Mouse (Mus musculus) limb, embryonic 13.5 days (tissue): ENCODE measurements around the gene Gm5426. TPM values are rescaled to one million over a fixed set of nuclear protein-coding genes. Genes with fewer than 3 reads are reported as not detected.
"Not testable (repeated sequence)": the region's sequence is repeated elsewhere in the genome, so short reads cannot be mapped to it uniquely, and the experiment has no call there.

ENCODE experiments used
- ATAC-seq: fragments of 200-750 bp; cut with Nextera tagmentation; 2 replicates; pipeline ENCODE4 v1.8.0; 2017; ENCODE audit warnings: low read depth, moderate number of reproducible peaks, moderate TSS enrichment; ENCODE audit not compliant: low FRiP score
- H3K27ac ChIP-seq: fragments of 300-500 bp; sonication (generic); 2 replicates; pipeline ENCODE4 v1.5.1; 2015; ENCODE audit warnings: inconsistent platforms, mild to moderate bottlenecking, moderate library complexity
- H3K27me3 ChIP-seq: fragments of 300-500 bp; sonication (generic); 2 replicates; pipeline ENCODE4 v1.6.1; 2015; ENCODE audit warnings: mild to moderate bottlenecking, inconsistent platforms
- H3K36me3 ChIP-seq: fragments of 300-500 bp; sonication (generic); 2 replicates; pipeline ENCODE4 v1.6.1; 2015; ENCODE audit warnings: inconsistent platforms, mild to moderate bottlenecking, moderate library complexity
- H3K4me1 ChIP-seq: fragments of 300-500 bp; sonication (generic); 2 replicates; pipeline ENCODE4 v1.6.1; 2015; ENCODE audit warnings: inconsistent platforms
- H3K4me2 ChIP-seq: fragments of 300-500 bp; sonication (generic); replicated peaks from 2 replicates; pipeline ENCODE4 v1.6.1; 2015; ENCODE audit warnings: inconsistent platforms, mild to moderate bottlenecking, moderate library complexity
- H3K4me3 ChIP-seq: fragments of 300-500 bp; sonication (generic); 2 replicates; pipeline ENCODE4 v1.5.1; 2015; ENCODE audit warnings: moderate library complexity, mild to moderate bottlenecking, inconsistent platforms
- H3K9ac ChIP-seq: fragments of 300-500 bp; sonication (generic); 2 replicates; pipeline ENCODE4 v1.6.1; 2015; ENCODE audit warnings: mild to moderate bottlenecking, inconsistent platforms
- H3K9me3 ChIP-seq: fragments of 300-500 bp; sonication (generic); 2 replicates; pipeline ENCODE4 v1.6.1; 2016; ENCODE audit warnings: inconsistent platforms
- WGBS: fragments of 180-500 bp; shearing (Covaris S2); methylation state at CpG from one replicate; pipeline ENCODE4 v1.1.7; 2015; 5-methylcytosine and 5-hydroxymethylcytosine counted together
- polyA plus RNA-seq: library from polyadenylated mRNA; unstranded; fragments of >200 nt; fragmentation: Nextera tagmentation; extraction: Ambion mirVana; gene quantifications from 2 replicates; pipeline ENCODE4 v1.2.1, GENCODE M21; 2015

The Gm5426 gene
- not detected in 2 replicates for polyA plus RNA-seq

- not testable (repeated sequence) for H3K27ac ChIP-seq, H3K4me3 ChIP-seq, H3K4me2 ChIP-seq, H3K27me3 ChIP-seq, H3K9ac ChIP-seq, ATAC-seq, H3K4me1 ChIP-seq, H3K9me3 ChIP-seq, H3K36me3 ChIP-seq
- 93% methylated on average over 6 of the region's 6 CpGs for WGBS
These were observed at the start of gene Gm5426 for GRCm38 (mm10) chr10:96136451-96136850. Gene Gm5426 (plus strand): TSS chr10:96136603.

GRCm38 (mm10) chr10:96089744-96090143, 46.7 kb upstream of the Gm5426 start:
- Histone ChIP-seq H3K27me3 (no peaks in the 10 kb centered on the region), H3K9ac (no peak overlapping the region), H3K9me3 (no peaks in the 10 kb centered on the region), H3K4me2 (no peak overlapping the region), H3K4me3 (no peak overlapping the region), H3K36me3 (no peaks in the 10 kb centered on the region), H3K4me1 (no peaks in the 10 kb centered on the region; the same call in 1 of the 2 replicates), H3K27ac (no peak overlapping the region)
- 57% methylated on average over 1 of the region's 1 CpGs for WGBS
- ATAC-seq: no peak

- no peaks in the 10 kb centered on the region for H3K27me3 ChIP-seq
- H3K27ac ChIP-seq: no peak overlapping the region
- no peaks in the 10 kb centered on the region; the same call in 1 of the 2 replicates for H3K4me1 ChIP-seq
- no peak overlapping the region for H3K4me2 ChIP-seq
- H3K4me3 ChIP-seq: no peak overlapping the region
- H3K9ac ChIP-seq: no peak overlapping the region
- 81% methylated on average over 3 of the region's 3 CpGs for WGBS
- H3K36me3 ChIP-seq: no peaks in the 10 kb centered on the region
- H3K9me3 ChIP-seq: no peaks in the 10 kb centered on the region
- ATAC-seq: no peak
These were observed 46.0 kb upstream of the Gm5426 start for GRCm38 (mm10) chr10:96090388-96090787.

- no peaks in the 10 kb centered on the region; the same call in 1 of the 2 replicates for H3K4me1 ChIP-seq
These were observed 42.4 kb upstream of the Gm5426 start for GRCm38 (mm10) chr10:96093890-96094531.

GRCm38 (mm10) chr10:96094559-96094958, 41.8 kb upstream of the Gm5426 start:
- no peak overlapping the region for H3K27ac ChIP-seq
- no peak overlapping the region for H3K4me2 ChIP-seq
- no peaks in the 10 kb centered on the region; the same call in 1 of the 2 replicates for H3K4me1 ChIP-seq
- H3K9me3 ChIP-seq: no peaks in the 10 kb centered on the region
- no peaks in the 10 kb centered on the region for H3K27me3 ChIP-seq
- 78% methylated on average over 2 of the region's 2 CpGs for WGBS
- H3K36me3 ChIP-seq: no peaks in the 10 kb centered on the region
- H3K9ac ChIP-seq: no peak overlapping the region
- H3K4me3 ChIP-seq: no peak overlapping the region
- no peak for ATAC-seq

More at GRCm38 (mm10) chr10:96093890-96094531, 42.4 kb upstream of the Gm5426 start:
- H3K36me3 ChIP-seq: no peaks in the 10 kb centered on the region
- no peak for ATAC-seq
- no peak overlapping the region for H3K4me3 ChIP-seq
- no peaks in the 10 kb centered on the region for H3K9me3 ChIP-seq
- WGBS: 59% methylated on average over 2 of the region's 2 CpGs
- H3K4me2 ChIP-seq: no peak overlapping the region
- H3K27ac ChIP-seq: no peak overlapping the region
- H3K9ac ChIP-seq: no peak overlapping the region
- H3K27me3 ChIP-seq: no peaks in the 10 kb centered on the region

GRCm38 (mm10) chr10:96096730-96097129, 39.7 kb upstream of the Gm5426 start:
- no peaks in the 10 kb centered on the region for H3K27me3 ChIP-seq
- no peaks in the 10 kb centered on the region for H3K4me1 ChIP-seq
- 77% methylated on average over 7 of the region's 7 CpGs for WGBS
- no peak overlapping the region for H3K4me3 ChIP-seq
- no peak overlapping the region for H3K4me2 ChIP-seq
- no peaks in the 10 kb centered on the region for H3K9me3 ChIP-seq
- H3K27ac ChIP-seq: no peak overlapping the region
- no peaks in the 10 kb centered on the region for H3K36me3 ChIP-seq
- ATAC-seq: no peak
- no peak overlapping the region for H3K9ac ChIP-seq

GRCm38 (mm10) chr10:96101035-96101434, 35.4 kb upstream of the Gm5426 start:
- Histone ChIP-seq H3K4me1 (no peaks in the 10 kb centered on the region), H3K4me3 (no peak overlapping the region), H3K27ac (no peak overlapping the region), H3K9ac (no peak overlapping the region), H3K9me3 (no peaks in the 10 kb centered on the region), H3K4me2 (no peak overlapping the region), H3K36me3 (no peaks in the 10 kb centered on the region), H3K27me3 (no peaks in the 10 kb centered on the region)
- 55% methylated on average over 4 of the region's 4 CpGs for WGBS
- ATAC-seq: no peak

- ATAC-seq: no peak
- no peaks in the 10 kb centered on the region for H3K9me3 ChIP-seq
- H3K4me1 ChIP-seq: no peaks in the 10 kb centered on the region
- no peak overlapping the region for H3K4me3 ChIP-seq
- no peaks in the 10 kb centered on the region for H3K27me3 ChIP-seq
- 46% methylated on average over 3 of the region's 3 CpGs for WGBS
- no peak overlapping the region for H3K9ac ChIP-seq
- H3K36me3 ChIP-seq: no peaks in the 10 kb centered on the region
- no peak overlapping the region for H3K4me2 ChIP-seq
- no peak overlapping the region for H3K27ac ChIP-seq
These were observed 32.2 kb upstream of the Gm5426 start for GRCm38 (mm10) chr10:96104158-96104557.

GRCm38 (mm10) chr10:96104624-96105023, 31.8 kb upstream of the Gm5426 start:
- ATAC-seq: no peak
- Histone ChIP-seq H3K36me3 (no peaks in the 10 kb centered on the region), H3K4me3 (no peak overlapping the region), H3K9ac (no peak overlapping the region), H3K9me3 (no peaks in the 10 kb centered on the region), H3K4me2 (no peak overlapping the region), H3K4me1 (no peaks in the 10 kb centered on the region), H3K27ac (no peak overlapping the region), H3K27me3 (no peaks in the 10 kb centered on the region)
- 85% methylated on average over 4 of the region's 4 CpGs for whole genome bisulfite sequencing

- WGBS: 94% methylated on average over 2 of the region's 2 CpGs
- no peaks in the 10 kb centered on the region for H3K36me3 ChIP-seq
- no peaks in the 10 kb centered on the region for H3K9me3 ChIP-seq
- ATAC-seq: no peak
- H3K27ac ChIP-seq: no peak overlapping the region
- H3K9ac ChIP-seq: no peak overlapping the region
- H3K4me2 ChIP-seq: no peak overlapping the region
- H3K4me3 ChIP-seq: no peak overlapping the region
- no peaks in the 10 kb centered on the region for H3K4me1 ChIP-seq
- no peaks in the 10 kb centered on the region for H3K27me3 ChIP-seq
These were observed 31.3 kb upstream of the Gm5426 start for GRCm38 (mm10) chr10:96105124-96105523.

- H3K4me1 ChIP-seq: no peaks in the 10 kb centered on the region
- no peak overlapping the region for H3K27ac ChIP-seq
- H3K4me3 ChIP-seq: no peak overlapping the region
- no peak overlapping the region for H3K9ac ChIP-seq
- no peaks in the 10 kb centered on the region for H3K36me3 ChIP-seq
- no peaks in the 10 kb centered on the region for H3K27me3 ChIP-seq
- 0 out of 2 replicates have a peak, but pooled peaks cover 3% of the 10 kb centered on the region for H3K9me3 ChIP-seq
- WGBS: 72% methylated on average over 4 of the region's 4 CpGs
- no peak overlapping the region for H3K4me2 ChIP-seq
- no peak for ATAC-seq
These were observed 29.3 kb upstream of the Gm5426 start for GRCm38 (mm10) chr10:96106972-96107720.

- Histone ChIP-seq H3K36me3 (no peaks in the 10 kb centered on the region), H3K4me2 (no peak overlapping the region), H3K9ac (no peak overlapping the region), H3K4me3 (no peak overlapping the region), H3K9me3 (0 out of 2 replicates have a peak, but pooled peaks cover 3% of the 10 kb centered on the region), H3K4me1 (no peaks in the 10 kb centered on the region), H3K27me3 (no peaks in the 10 kb centered on the region), H3K27ac (no peak overlapping the region)
- ATAC-seq: no peak
- 42% methylated on average over 1 of the region's 1 CpGs for WGBS
These were observed 28.6 kb upstream of the Gm5426 start for GRCm38 (mm10) chr10:96107825-96108224.
